Mouse (Mus musculus) hindbrain, embryonic 13.5 days (tissue): ENCODE data around the gene Elmod3. TPM values are rescaled to one million over a fixed set of nuclear protein-coding genes. Genes with fewer than 3 reads are reported as not detected.
"Not testable (repeated sequence)": the region's sequence is repeated elsewhere in the genome, so short reads cannot be mapped to it uniquely, and the experiment has no call there.

Experiments used
- ATAC-seq: fragments of 200-750 bp; cut with Nextera tagmentation; 2 replicates; pipeline ENCODE4 v1.8.0; 2017; ENCODE audit warnings: moderate TSS enrichment; ENCODE audit not compliant: low FRiP score
- H3K27ac ChIP-seq: fragments of 300-500 bp; sonication (generic); 2 replicates; pipeline ENCODE4 v1.5.1; 2015; ENCODE audit warnings: inconsistent platforms, mild to moderate bottlenecking, moderate library complexity
- H3K27me3 ChIP-seq: fragments of 300-500 bp; sonication (generic); 2 replicates; pipeline ENCODE4 v1.6.1; 2015; ENCODE audit warnings: mild to moderate bottlenecking, inconsistent platforms
- H3K36me3 ChIP-seq: fragments of 300-500 bp; sonication (generic); 2 replicates; pipeline ENCODE4 v1.6.1; 2015; ENCODE audit warnings: mild to moderate bottlenecking, inconsistent platforms
- H3K4me1 ChIP-seq: fragments of 300-500 bp; sonication (generic); replicated peaks from 2 replicates; pipeline ENCODE4 v1.6.1; 2015; ENCODE audit warnings: inconsistent platforms
- H3K4me2 ChIP-seq: fragments of 300-500 bp; sonication (generic); 2 replicates; pipeline ENCODE4 v1.6.1; 2015; ENCODE audit warnings: inconsistent platforms, mild to moderate bottlenecking, moderate library complexity
- H3K4me3 ChIP-seq: fragments of 300-500 bp; sonication (generic); 2 replicates; pipeline ENCODE4 v1.5.1; 2015; ENCODE audit warnings: mild to moderate bottlenecking, inconsistent platforms
- H3K9ac ChIP-seq: fragments of 300-500 bp; sonication (generic); 2 replicates; pipeline ENCODE4 v1.6.1; 2015; ENCODE audit warnings: mild to moderate bottlenecking, inconsistent platforms
- H3K9me3 ChIP-seq: fragments of 300-500 bp; sonication (generic); 2 replicates; pipeline ENCODE4 v1.6.1; 2016; ENCODE audit warnings: inconsistent platforms
- WGBS: fragments of 180-500 bp; shearing (Covaris S2); methylation state at CpG from one replicate; pipeline ENCODE4 v1.1.7; 2015; 5-methylcytosine and 5-hydroxymethylcytosine counted together
- polyA plus RNA-seq: library from polyadenylated mRNA; unstranded; fragments of >200 nt; fragmentation: Nextera tagmentation; extraction: Ambion mirVana; gene quantifications from 2 replicates; pipeline ENCODE4 v1.2.1, GENCODE M21; 2015

Elmod3 gene
- polyA plus RNA-seq, 1 experiment from 2014 or later: 15.5 TPM

DNA sequence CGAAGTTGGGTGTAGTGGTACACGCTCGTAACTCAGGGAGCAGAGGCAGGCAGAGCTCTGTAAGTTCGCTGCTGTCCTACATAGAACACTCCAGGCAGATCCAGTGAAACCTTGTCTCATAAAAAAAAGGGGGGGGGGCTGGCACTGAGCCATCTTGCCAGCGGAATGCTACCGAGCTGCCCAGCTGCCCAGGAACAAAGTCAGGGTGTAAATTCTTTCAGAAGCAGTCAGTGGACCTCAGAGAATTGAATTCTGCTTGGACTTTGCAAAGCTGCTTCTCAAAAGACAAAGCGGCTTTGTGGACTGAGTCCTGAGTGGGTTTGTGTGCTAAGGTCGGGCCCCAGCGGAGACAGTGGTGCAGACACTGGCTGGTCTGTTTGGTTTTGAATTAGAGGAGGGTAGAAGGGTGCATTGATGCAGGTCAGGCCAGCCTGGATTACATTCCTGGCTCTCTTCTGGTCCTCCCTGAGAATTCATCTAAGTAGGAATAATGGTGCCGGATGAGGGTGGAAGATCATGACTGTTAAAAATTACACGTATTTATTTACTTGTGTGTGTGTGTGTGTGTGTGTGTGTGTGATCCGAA lies 54.9 kb downstream of the Elmod3 start:
- no peak overlapping the region for H3K4me3 ChIP-seq
- H3K27ac ChIP-seq: no peak overlapping the region
- no peaks in the 10 kb centered on the region for H3K36me3 ChIP-seq
- WGBS: 63% methylated on average over 12 of the region's 12 CpGs
- peaks cover 14% of the 10 kb centered on the region for H3K4me1 ChIP-seq
- ATAC-seq: no peak
- no peak overlapping the region for H3K9ac ChIP-seq
- no peak overlapping the region for H3K4me2 ChIP-seq
- H3K9me3 ChIP-seq: no peaks in the 10 kb centered on the region
- H3K27me3 ChIP-seq: peaks cover 10% of the 10 kb centered on the region; the same call in 1 of the 2 replicates

DNA sequence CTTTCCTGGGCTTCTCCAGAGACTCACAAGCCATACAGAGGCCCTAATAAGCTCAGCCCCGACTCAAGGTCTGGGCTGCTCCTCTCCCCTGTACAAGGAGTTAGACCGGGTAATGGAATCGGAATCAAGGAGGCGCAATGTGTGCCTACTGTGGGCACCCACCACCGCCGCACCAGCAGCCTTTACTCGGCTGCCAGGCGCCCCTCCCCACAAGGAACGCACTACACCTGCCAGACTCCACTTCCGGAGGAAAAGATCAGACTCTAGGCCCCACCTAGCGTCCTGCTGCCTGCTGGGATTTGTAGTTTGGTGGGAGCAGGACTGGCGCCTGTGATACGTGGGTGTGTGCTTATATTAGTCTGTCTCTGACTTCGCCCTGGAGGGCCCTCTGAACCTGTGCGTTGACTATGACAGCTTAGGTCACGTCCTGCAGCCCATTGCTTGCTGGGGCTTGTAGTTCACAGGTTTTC lies 59.6 kb downstream of the Elmod3 start:
- Histone ChIP-seq H3K4me1 (peaks cover 19% of the 10 kb centered on the region), H3K9me3 (no peaks in the 10 kb centered on the region), H3K4me3 (peak overlapping the region; percentile 56), H3K9ac (peak overlapping the region; percentile 79), H3K4me2 (peak overlapping the region; percentile 73), H3K27ac (peak overlapping the region; percentile 70; the same call in 1 of the 2 replicates), H3K36me3 (no peaks in the 10 kb centered on the region), H3K27me3 (no peaks in the 10 kb centered on the region)
- WGBS: 6% methylated on average over 16 of the region's 16 CpGs
- ATAC-seq: peak; percentile 96

DNA sequence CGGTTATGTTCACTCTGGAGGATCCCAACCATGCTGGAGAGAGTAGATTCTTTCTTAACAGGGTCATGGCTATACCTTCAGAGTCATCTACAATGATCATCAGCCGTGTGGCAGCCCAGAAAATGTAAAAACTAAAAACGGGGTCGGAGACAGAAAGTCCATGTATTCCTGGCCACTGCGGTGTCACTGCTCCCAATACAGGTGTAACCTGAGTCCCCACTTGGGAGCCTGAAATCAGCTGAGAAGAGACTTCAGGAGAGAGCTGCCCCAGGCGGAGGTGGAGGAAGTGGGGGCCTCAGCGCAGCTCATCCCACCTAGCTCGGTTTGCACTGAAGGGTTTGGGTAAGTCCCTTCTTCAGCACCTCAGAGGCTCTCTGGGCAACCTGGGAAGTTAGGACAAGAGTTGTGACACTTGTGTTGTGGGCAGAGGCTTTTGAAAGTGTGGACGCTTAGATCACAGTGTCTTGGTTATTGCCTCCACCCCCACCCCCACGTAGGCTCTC lies 60.2 kb downstream of the Elmod3 start:
- no peaks in the 10 kb centered on the region for H3K9me3 ChIP-seq
- WGBS: 51% methylated on average over 10 of the region's 10 CpGs
- peak overlapping the region; percentile 56 for H3K4me3 ChIP-seq
- ATAC-seq: no peak; the same call in 1 of the 2 replicates
- H3K27ac ChIP-seq: peak overlapping the region; percentile 70; the same call in 1 of the 2 replicates
- peak overlapping the region; percentile 79 for H3K9ac ChIP-seq
- H3K4me1 ChIP-seq: peaks cover 24% of the 10 kb centered on the region
- H3K36me3 ChIP-seq: no peaks in the 10 kb centered on the region
- no peaks in the 10 kb centered on the region for H3K27me3 ChIP-seq
- peak overlapping the region; percentile 73 for H3K4me2 ChIP-seq

DNA sequence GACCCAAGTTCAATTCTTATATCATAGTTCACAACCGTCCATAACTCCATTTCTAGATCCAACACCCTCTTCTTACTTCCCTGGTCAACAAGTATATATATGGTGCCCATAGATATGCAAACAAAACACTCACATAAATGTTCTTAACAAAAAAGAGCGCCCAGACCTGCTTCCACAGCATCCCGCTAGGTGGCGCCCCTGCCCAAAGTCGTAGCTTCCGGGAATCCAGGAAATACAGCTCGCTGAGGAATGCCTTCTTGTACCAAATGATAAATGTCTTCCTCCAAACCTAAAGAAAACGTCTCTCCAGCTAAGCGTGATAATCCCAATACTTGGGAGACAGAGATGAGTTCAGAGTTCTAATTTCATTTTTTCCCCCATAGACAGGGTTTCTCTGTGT lies 63.0 kb downstream of the Elmod3 start:
- peak overlapping the region; percentile 45 for H3K4me2 ChIP-seq
- H3K27me3 ChIP-seq: no peaks in the 10 kb centered on the region
- no peaks in the 10 kb centered on the region for H3K9me3 ChIP-seq
- 0 out of 2 replicates have a peak overlapping the region, but pooled peaks have one; percentile 10 for H3K27ac ChIP-seq
- 0 out of 2 replicates have a peak overlapping the region, but pooled peaks have one; percentile 19 for H3K4me3 ChIP-seq
- WGBS: 6% methylated on average over 9 of the region's 9 CpGs
- no peaks in the 10 kb centered on the region for H3K36me3 ChIP-seq
- H3K4me1 ChIP-seq: peaks cover 33% of the 10 kb centered on the region
- no peak overlapping the region for H3K9ac ChIP-seq
- ATAC-seq: no peak

DNA sequence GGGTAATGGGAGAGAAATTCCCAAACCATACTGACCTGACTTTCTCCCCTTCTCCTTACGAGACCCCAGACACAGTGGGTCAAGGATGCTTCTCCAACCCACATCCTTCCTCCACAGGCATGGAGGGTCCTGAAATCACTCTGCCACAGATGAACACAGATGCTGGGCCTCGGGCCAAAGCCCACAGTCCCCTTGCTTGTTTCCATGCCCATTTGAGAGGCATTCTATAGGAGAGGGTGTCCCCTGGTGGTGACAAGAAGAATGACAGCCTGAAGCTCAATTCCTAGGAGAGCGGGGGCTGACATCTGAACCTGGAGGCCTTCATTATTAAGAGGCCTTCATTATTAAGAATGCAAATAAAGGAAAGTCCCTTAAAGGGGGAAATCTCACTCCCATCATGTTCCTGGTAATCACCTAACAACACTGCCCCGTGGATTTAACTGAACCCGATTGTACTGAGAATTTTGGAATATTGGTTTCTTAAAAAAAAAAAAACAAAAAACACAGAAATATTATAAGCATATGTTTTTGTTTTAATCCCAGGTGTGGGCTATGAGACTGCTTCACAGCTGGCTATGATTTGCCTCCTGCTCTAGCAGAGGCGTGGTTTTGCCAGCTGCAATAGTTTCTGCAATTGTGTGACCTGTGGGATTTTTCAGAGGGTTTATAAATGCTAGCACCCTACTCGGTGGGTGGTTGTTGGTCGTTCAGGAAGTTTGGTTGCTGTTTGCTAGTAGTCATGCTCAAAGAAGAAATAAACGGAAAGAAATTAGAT lies 64.0 kb downstream of the Elmod3 start:
- Histone ChIP-seq H3K36me3 (no peaks in the 10 kb centered on the region), H3K9me3 (no peaks in the 10 kb centered on the region), H3K4me2 (no peak overlapping the region), H3K4me1 (peaks cover 33% of the 10 kb centered on the region), H3K4me3 (no peak overlapping the region), H3K9ac (no peak overlapping the region), H3K27me3 (no peaks in the 10 kb centered on the region), H3K27ac (peak overlapping the region; percentile 13; the same call in 1 of the 2 replicates)
- WGBS: 38% methylated on average over 9 of the region's 9 CpGs
- ATAC-seq: peak; percentile 37; the same call in 1 of the 2 replicates

DNA sequence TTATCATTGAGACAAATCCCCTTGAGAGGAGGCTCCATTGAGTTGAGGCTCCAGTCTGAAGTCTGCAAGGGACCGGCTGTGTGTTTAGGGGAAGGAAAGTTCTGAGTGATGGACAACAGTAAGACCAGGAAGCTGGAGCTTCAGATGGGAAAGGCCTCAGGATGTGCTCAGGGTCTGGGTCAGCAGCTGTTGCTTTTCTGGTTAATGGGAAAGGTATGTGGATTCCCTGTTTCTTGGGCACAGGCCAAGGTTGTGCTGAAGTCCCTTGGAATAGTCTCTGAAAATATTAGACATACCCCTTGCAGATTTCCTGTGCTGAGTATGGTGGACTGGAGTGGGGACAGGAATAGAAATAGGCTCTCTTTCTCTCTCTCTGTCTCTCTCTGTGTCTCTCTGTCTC lies 64.7 kb downstream of the Elmod3 start:
- not testable (repeated sequence) for ATAC-seq, H3K4me3 ChIP-seq, H3K27me3 ChIP-seq, H3K36me3 ChIP-seq, H3K9me3 ChIP-seq, H3K4me2 ChIP-seq, H3K9ac ChIP-seq
- peak overlapping the region; percentile 13; the same call in 1 of the 2 replicates for H3K27ac ChIP-seq
- 55% methylated on average over 1 of the region's 1 CpGs for WGBS
- H3K4me1 ChIP-seq: peaks cover 29% of the 10 kb centered on the region

DNA sequence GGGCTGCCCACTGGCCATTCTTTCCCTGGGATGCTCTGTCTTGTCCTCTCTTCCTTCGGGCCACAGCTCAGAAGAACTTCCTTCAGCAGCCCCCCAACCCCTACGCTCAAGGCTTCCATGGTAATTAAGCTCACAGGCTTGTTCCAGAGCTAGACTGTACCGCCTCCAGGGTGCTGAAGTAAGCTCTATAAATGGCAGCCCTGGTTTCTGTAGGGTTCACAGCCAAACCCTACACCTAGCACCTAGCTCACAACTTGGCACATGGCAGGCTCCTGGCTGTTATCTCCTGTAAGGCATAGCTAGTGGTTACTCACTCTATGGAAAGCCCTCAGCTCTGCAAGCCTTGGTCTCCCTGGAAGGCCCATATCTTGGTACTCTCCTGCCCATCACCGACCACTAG lies 65.6 kb downstream of the Elmod3 start:
- no peaks in the 10 kb centered on the region for H3K27me3 ChIP-seq
- 0 out of 2 replicates have a peak overlapping the region, but pooled peaks have one; percentile 52 for H3K27ac ChIP-seq
- no peak for ATAC-seq
- peaks cover 22% of the 10 kb centered on the region for H3K4me1 ChIP-seq
- H3K4me3 ChIP-seq: no peak overlapping the region
- WGBS: 75% methylated on average over 4 of the region's 4 CpGs
- no peak overlapping the region for H3K4me2 ChIP-seq
- H3K9me3 ChIP-seq: no peaks in the 10 kb centered on the region
- no peak overlapping the region for H3K9ac ChIP-seq
- no peaks in the 10 kb centered on the region for H3K36me3 ChIP-seq

DNA sequence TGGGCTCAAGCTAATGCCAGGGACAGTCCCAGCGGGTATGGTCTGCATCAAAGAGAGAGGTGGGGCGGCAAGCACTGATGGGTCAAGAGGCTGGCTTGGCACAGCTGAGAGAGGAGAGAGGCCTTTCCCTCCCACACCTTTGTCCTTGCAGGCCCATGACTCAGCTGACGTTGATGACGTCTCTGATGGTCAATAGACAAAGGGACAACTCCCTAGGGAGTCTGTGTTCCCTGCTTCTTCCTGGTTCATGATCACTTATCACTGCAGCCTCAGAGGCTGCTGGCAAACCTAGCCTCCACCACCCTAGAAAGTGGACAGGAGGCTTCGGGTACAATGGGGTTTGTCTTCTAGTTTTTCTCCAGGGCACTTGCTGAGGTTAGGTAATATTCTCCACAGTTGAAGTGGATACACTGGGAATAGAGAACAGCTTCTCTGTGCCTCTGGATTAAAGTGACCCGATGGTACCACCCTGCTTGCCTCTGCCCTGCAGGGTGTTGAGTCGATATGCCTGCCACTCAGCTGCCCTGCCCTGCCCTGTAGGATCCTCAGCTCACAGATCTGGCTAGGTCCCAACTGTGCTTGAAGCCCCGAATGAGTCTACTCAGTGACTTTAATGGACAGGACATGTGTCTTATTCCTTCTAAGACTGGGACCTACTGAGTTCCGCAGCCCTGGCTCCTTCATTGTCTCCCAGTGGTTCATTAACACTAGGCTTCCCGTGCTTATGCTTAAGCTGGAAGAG lies 69.6 kb downstream of the Elmod3 start:
- Histone ChIP-seq H3K27me3 (no peaks in the 10 kb centered on the region), H3K4me1 (peaks cover 13% of the 10 kb centered on the region), H3K36me3 (no peaks in the 10 kb centered on the region), H3K4me2 (no peak overlapping the region), H3K27ac (no peak overlapping the region), H3K9ac (no peak overlapping the region), H3K4me3 (no peak overlapping the region), H3K9me3 (no peaks in the 10 kb centered on the region)
- ATAC-seq: no peak
- WGBS: 74% methylated on average over 10 of the region's 10 CpGs

DNA sequence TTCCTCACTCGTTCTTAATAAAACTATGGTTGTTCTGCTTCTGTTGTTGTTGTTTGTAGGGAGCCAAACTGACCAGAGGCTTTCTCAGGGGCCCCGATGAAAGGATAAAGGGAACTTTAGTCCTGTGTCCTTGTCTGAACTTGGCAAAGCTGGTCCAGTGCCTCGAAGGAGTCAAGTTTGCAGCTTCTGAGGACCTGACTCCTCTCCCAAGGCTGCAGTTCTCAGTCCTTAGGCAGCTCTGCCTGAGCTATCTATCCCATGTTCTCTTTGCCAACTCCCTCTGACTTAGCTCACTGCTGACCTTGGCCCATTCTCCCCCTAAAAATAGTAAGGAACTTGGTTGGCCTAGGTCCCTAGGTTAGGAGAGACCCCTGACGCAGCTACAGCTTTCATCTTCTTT lies 71.1 kb downstream of the Elmod3 start:
- Histone ChIP-seq H3K4me1 (no peaks in the 10 kb centered on the region), H3K4me2 (no peak overlapping the region), H3K9ac (no peak overlapping the region), H3K9me3 (no peaks in the 10 kb centered on the region), H3K27me3 (no peaks in the 10 kb centered on the region), H3K36me3 (no peaks in the 10 kb centered on the region), H3K27ac (no peak overlapping the region), H3K4me3 (no peak overlapping the region)
- WGBS: 85% methylated on average over 4 of the region's 4 CpGs
- ATAC-seq: no peak

DNA sequence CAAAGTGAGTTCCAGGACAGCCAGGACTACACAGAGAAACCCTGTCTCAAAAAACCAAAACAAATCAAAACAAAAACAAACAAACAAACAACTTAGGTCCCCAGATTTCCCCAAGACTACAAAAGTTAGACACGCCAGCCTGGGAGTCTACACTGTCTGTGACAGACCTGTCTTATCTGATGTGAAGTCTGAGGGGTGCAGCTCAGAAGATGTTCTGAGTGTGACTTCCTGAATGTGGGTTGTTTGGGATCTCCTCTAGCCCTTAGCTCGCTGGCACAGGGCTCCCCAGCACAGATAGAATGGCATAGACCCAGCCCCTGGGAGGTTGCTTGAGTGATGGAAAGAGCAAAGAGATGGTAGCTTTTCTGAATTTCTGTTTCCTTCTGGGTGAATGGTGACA lies 74.1 kb downstream of the Elmod3 start:
- ATAC-seq: no peak
- Histone ChIP-seq H3K36me3 (no peaks in the 10 kb centered on the region), H3K4me3 (no peak overlapping the region), H3K9me3 (no peaks in the 10 kb centered on the region), H3K9ac (no peak overlapping the region), H3K27me3 (no peaks in the 10 kb centered on the region), H3K27ac (no peak overlapping the region), H3K4me1 (peaks cover 24% of the 10 kb centered on the region), H3K4me2 (no peak overlapping the region)
- 95% methylated on average over 2 of the region's 2 CpGs for WGBS

DNA sequence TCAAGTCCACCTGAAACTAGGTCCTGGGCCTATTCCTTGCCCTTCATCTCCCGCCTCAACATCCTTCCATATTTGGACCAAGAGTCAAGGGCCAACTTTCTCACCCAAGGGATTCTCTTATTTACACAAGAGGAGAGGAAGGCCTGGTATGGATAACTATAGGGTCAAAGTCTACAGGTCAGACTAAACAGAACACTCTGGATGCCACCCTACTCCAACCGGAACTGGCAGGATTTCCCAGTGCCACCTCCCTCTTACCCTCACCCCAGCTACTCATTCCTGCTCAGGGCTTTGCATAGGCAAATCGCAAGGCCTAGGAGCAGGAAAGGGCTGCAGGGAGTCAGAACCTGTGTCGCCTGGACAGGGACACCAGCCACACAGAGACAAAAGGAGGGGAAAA lies 75.0 kb downstream of the Elmod3 start:
- Histone ChIP-seq H3K27me3 (no peaks in the 10 kb centered on the region), H3K4me2 (no peak overlapping the region), H3K4me1 (peaks cover 33% of the 10 kb centered on the region), H3K9ac (no peak overlapping the region), H3K27ac (no peak overlapping the region), H3K36me3 (no peaks in the 10 kb centered on the region), H3K4me3 (no peak overlapping the region), H3K9me3 (no peaks in the 10 kb centered on the region)
- ATAC-seq: no peak
- 71% methylated on average over 4 of the region's 4 CpGs for WGBS

DNA sequence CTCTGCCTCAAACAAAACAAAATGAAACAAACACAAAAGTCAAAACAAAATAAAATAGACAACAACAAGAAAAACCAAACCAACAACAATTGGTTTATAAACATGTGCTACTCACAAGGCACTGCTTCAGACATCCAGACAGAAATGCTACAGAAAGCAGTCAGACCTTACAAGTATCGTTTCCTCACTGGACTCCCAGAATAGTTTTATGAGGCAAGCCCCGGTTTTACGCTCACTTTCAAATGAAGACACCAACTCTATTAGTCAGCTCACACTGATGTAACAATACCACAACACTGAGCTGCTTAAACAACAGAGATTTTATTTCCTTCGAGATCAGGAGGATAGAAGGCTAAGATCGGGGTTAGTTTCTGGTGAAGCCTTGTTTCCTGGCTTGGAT lies 75.9 kb downstream of the Elmod3 start:
- Histone ChIP-seq H3K9ac (no peak overlapping the region), H3K36me3 (no peaks in the 10 kb centered on the region), H3K27me3 (no peaks in the 10 kb centered on the region), H3K4me1 (peaks cover 33% of the 10 kb centered on the region), H3K27ac (no peak overlapping the region), H3K4me3 (no peak overlapping the region), H3K4me2 (no peak overlapping the region), H3K9me3 (no peaks in the 10 kb centered on the region)
- WGBS: 92% methylated on average over 5 of the region's 5 CpGs
- ATAC-seq: no peak
